Mouse (Mus musculus) forebrain, embryonic 14.5 days (tissue): ENCODE results near the gene Acadm. TPM values are rescaled to one million over a fixed set of nuclear protein-coding genes. Genes with fewer than 3 reads are reported as not detected.
A peak's percentile ranks its signal among the peaks of the same experiment; 100 is the strongest.

ENCODE experiments used
- ATAC-seq: fragments of 200-750 bp; cut with Nextera tagmentation; 2 replicates; pipeline ENCODE4 v1.8.0; 2017; ENCODE audit warnings: mild to moderate bottlenecking, moderate library complexity
- DNase-seq: peaks from one replicate; pipeline ENCODE4 v3.0.0-alpha.2; 2015; ENCODE audit warnings: low spot score
- H3K27ac ChIP-seq: fragments of 300-500 bp; sonication (generic); 2 replicates; pipeline ENCODE4 v1.5.1; 2014; ENCODE audit warnings: low read depth, mild to moderate bottlenecking, control low read depth, low read length, moderate library complexity
- H3K27me3 ChIP-seq: fragments of 300-500 bp; sonication (generic); replicated peaks from 2 replicates; pipeline ENCODE4 v1.6.1; 2014; ENCODE audit warnings: low read length, control low read depth, mixed read lengths; ENCODE audit not compliant: control insufficient read depth, insufficient read depth
- H3K36me3 ChIP-seq: fragments of 300-500 bp; sonication (generic); 2 replicates; pipeline ENCODE4 v1.6.1; 2014; ENCODE audit warnings: low read length, control low read depth; ENCODE audit not compliant: control insufficient read depth, insufficient read depth
- H3K4me1 ChIP-seq: fragments of 300-500 bp; sonication (generic); 2 replicates; pipeline ENCODE4 v1.6.1; 2014; ENCODE audit warnings: antibody characterized with exemption, low read length, control low read depth; ENCODE audit not compliant: control insufficient read depth, insufficient read depth
- H3K4me2 ChIP-seq: fragments of 300-500 bp; sonication (generic); 2 replicates; pipeline ENCODE4 v1.6.1; 2014; ENCODE audit warnings: mild to moderate bottlenecking, control low read depth, low read length
- H3K4me3 ChIP-seq: fragments of 300-500 bp; sonication (generic); 2 replicates; pipeline ENCODE4 v1.5.1; 2014; ENCODE audit warnings: low read depth, low read length, control low read depth
- H3K9ac ChIP-seq: fragments of 300-500 bp; sonication (generic); 2 replicates; pipeline ENCODE4 v1.6.1; 2014; ENCODE audit warnings: mild to moderate bottlenecking, low read length, control low read depth, moderate library complexity
- H3K9me3 ChIP-seq: fragments of 300-500 bp; sonication (generic); replicated peaks from 2 replicates; pipeline ENCODE4 v1.6.1; 2016; ENCODE audit warnings: low read length, control low read depth, mixed read lengths; ENCODE audit not compliant: control insufficient read depth
- WGBS: fragments of 180-500 bp; shearing (Covaris S2); extraction: QIAGEN DNeasy Blood & Tissue Kit; methylation state at CpG from one replicate; pipeline ENCODE4 v1.1.7; 2014; 5-methylcytosine and 5-hydroxymethylcytosine counted together
- polyA plus RNA-seq: library from polyadenylated mRNA; unstranded; fragments of >200 nt; fragmentation: Nextera tagmentation; extraction: Ambion mirVana; gene quantifications from 2 replicates; pipeline ENCODE4 v1.2.1, GENCODE M21; 2014

Acadm gene
- polyA plus RNA-seq, 1 experiment from 2014 or later: 42.1 TPM

DNA sequence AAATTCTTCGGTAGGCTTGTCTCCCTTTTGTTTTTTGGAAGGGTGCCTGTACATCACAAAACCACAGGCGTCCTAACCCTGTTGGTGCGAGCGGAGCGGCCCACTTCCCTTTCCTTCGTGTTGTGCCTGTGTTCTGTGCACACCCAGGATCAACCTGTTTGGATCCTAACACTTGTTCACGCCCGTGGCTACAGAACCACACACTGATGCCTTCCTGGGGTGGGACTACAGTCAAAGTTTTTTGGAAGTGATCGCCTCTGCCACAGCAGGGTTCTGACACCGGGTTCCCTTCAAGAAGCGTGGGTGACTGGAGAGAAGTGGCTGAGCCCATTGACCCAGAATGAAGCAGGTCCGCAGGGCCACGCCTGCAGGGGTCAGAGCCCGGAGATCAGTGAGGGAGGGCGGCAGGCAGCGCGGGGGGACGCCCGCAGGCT, 514 bp downstream of the Acadm start:
- peak overlapping the region; percentile 44; the same call in 1 of the 2 replicates for H3K27ac ChIP-seq
- 0% methylated on average over 19 of the region's 19 CpGs for WGBS
- ATAC-seq: peak; percentile 57

GRCm38 (mm10) chr3:153943003-153943640, 1.3 kb downstream of the Acadm start:
- Histone ChIP-seq H3K36me3 (peaks cover 9% of the 10 kb centered on the region; the same call in 1 of the 2 replicates), H3K4me2 (peak overlapping the region; percentile 75), H3K27ac (no peak overlapping the region), H3K27me3 (no peaks in the 10 kb centered on the region), H3K4me3 (peak overlapping the region; percentile 60), H3K9me3 (no peaks in the 10 kb centered on the region), H3K9ac (no peak overlapping the region), H3K4me1 (peaks cover 12% of the 10 kb centered on the region)
- ATAC-seq (no peak), DNase-seq (peak; percentile 61)
- 19% methylated on average over 12 of the region's 12 CpGs for WGBS

More for the DNA sequence above, 514 bp downstream of the Acadm start:
- H3K36me3 ChIP-seq: peaks cover 5% of the 10 kb centered on the region; the same call in 1 of the 2 replicates
- peak overlapping the region; percentile 75 for H3K4me2 ChIP-seq
- H3K4me3 ChIP-seq: peak overlapping the region; percentile 60
- H3K9ac ChIP-seq: peak overlapping the region; percentile 76
- no peaks in the 10 kb centered on the region for H3K9me3 ChIP-seq
- no peaks in the 10 kb centered on the region for H3K27me3 ChIP-seq
- DNase-seq: peak; percentile 45
- H3K4me1 ChIP-seq: peaks cover 12% of the 10 kb centered on the region

GRCm38 (mm10) chr3:153941613-153942012, 2.8 kb downstream of the Acadm start:
- DNase-seq (no peak), ATAC-seq (no peak)
- Histone ChIP-seq H3K27me3 (no peaks in the 10 kb centered on the region), H3K9ac (no peak overlapping the region), H3K9me3 (no peaks in the 10 kb centered on the region), H3K36me3 (peaks cover 12% of the 10 kb centered on the region; the same call in 1 of the 2 replicates), H3K4me1 (peaks cover 12% of the 10 kb centered on the region), H3K4me3 (no peak overlapping the region), H3K27ac (no peak overlapping the region), H3K4me2 (no peak overlapping the region)
- WGBS: 96% methylated on average over 13 of the region's 13 CpGs

DNA sequence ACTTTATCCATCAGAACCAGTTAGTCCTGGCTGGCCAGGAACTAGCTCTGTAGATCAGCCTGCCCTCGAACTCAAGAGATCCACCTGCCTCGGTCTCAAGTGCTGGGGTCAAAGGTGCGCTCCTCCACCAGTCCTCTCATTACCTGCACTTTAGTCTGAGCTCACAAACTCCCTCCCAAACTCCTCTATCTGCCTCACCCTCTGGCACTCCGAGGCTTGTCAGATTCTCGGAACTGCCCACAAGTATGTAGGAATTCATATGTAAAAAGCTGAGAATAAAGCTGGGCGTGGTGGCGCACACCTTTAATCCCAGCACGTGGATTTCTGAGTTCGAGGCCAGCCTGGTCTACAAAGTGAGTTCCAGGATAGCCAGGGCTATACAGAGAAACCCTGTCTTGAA, 3.9 kb downstream of the Acadm start:
- peaks cover 16% of the 10 kb centered on the region; the same call in 1 of the 2 replicates for H3K36me3 ChIP-seq
- H3K9me3 ChIP-seq: no peaks in the 10 kb centered on the region
- 92% methylated on average over 9 of the region's 9 CpGs for WGBS
- H3K4me2 ChIP-seq: no peak overlapping the region
- H3K4me3 ChIP-seq: no peak overlapping the region
- H3K27ac ChIP-seq: no peak overlapping the region
- H3K4me1 ChIP-seq: peaks cover 12% of the 10 kb centered on the region
- no peak overlapping the region for H3K9ac ChIP-seq
- DNase-seq (no peak), ATAC-seq (no peak)
- no peaks in the 10 kb centered on the region for H3K27me3 ChIP-seq

DNA sequence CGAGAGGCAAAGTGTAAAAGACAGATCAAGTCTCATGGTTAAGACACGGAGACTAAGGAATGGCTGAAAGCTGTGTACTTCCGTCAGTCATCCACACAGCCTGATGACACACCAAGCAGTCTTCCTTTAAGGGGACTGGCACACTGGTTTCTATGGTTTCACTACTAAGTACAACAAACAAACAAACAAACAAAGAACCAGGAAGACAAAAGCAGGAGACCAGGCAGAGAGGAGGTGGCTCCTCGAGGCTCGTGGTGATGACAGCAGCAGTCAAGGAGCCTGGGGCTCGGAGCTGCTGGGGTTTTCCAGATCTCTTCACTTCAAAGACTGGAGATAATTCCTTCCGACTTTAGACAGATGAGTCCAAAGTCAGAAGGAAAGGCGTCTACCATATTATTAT, 4.4 kb downstream of the Acadm start:
- 87% methylated on average over 8 of the region's 8 CpGs for WGBS
- H3K4me2 ChIP-seq: no peak overlapping the region
- H3K9me3 ChIP-seq: no peaks in the 10 kb centered on the region
- no peak overlapping the region for H3K4me3 ChIP-seq
- no peak overlapping the region for H3K9ac ChIP-seq
- peaks cover 11% of the 10 kb centered on the region for H3K4me1 ChIP-seq
- ATAC-seq (no peak), DNase-seq (no peak)
- H3K27me3 ChIP-seq: no peaks in the 10 kb centered on the region
- no peak overlapping the region for H3K27ac ChIP-seq
- H3K36me3 ChIP-seq: peaks cover 16% of the 10 kb centered on the region; the same call in 1 of the 2 replicates

DNA sequence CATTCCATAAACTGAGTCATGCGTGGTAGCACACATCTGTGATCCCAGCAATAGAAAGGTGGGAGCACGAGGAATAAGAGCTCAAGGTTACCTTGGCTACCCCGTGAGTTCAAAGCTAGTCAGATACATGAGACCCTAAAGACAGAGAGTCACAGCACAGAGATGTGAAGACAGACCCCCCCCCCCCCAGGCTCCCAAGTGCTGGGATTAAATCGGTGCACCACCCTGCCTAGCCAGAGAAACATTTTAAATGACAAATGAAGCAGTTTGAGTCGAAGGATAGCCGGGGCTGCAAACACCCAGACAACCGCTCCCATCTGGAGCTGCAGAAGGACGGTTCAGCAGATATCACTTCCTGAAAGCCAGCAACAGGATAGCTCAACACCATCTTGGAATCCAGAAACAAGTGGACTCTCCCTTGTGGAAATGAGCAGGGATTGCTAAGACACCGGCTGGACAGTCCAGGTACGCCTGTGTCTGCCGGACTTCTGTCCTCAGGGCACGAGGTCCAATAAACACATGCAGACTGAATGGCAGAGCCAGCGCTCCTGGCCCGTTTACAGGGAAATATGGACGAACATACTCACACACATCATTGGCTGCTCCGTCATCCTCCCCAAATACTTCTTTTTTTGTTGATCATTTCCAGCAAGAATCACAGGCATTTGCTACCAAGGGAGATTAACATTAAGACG, 7.2 kb downstream of the Acadm start:
- DNase-seq (no peak), ATAC-seq (no peak)
- H3K27ac ChIP-seq: no peak overlapping the region
- no peak overlapping the region for H3K4me2 ChIP-seq
- H3K9me3 ChIP-seq: no peaks in the 10 kb centered on the region
- no peaks in the 10 kb centered on the region for H3K27me3 ChIP-seq
- WGBS: 92% methylated on average over 17 of the region's 17 CpGs
- H3K4me3 ChIP-seq: no peak overlapping the region
- H3K9ac ChIP-seq: no peak overlapping the region
- H3K36me3 ChIP-seq: peaks cover 21% of the 10 kb centered on the region
- H3K4me1 ChIP-seq: no peaks in the 10 kb centered on the region

- ATAC-seq: no peak
- Histone ChIP-seq H3K4me3 (no peak overlapping the region), H3K9ac (no peak overlapping the region), H3K4me1 (no peaks in the 10 kb centered on the region), H3K27ac (no peak overlapping the region), H3K36me3 (peaks cover 18% of the 10 kb centered on the region; the same call in 1 of the 2 replicates), H3K4me2 (no peak overlapping the region), H3K9me3 (no peaks in the 10 kb centered on the region), H3K27me3 (no peaks in the 10 kb centered on the region)
- WGBS: 93% methylated on average over 9 of the region's 9 CpGs
- no peak for DNase-seq
Measured at GRCm38 (mm10) chr3:153935878-153936277, 8.6 kb downstream of the Acadm start.

GRCm38 (mm10) chr3:153932461-153932860, 12.0 kb downstream of the Acadm start:
- Histone ChIP-seq H3K4me1 (no peaks in the 10 kb centered on the region), H3K4me2 (no peak overlapping the region), H3K27ac (no peak overlapping the region), H3K36me3 (peaks cover 24% of the 10 kb centered on the region; the same call in 1 of the 2 replicates), H3K4me3 (no peak overlapping the region), H3K27me3 (no peaks in the 10 kb centered on the region), H3K9me3 (no peaks in the 10 kb centered on the region), H3K9ac (no peak overlapping the region)
- 91% methylated on average over 5 of the region's 5 CpGs for WGBS
- ATAC-seq: no peak
- DNase-seq: no peak

GRCm38 (mm10) chr3:153929526-153929925, 14.9 kb downstream of the Acadm start:
- no peaks in the 10 kb centered on the region for H3K4me1 ChIP-seq
- no peak for ATAC-seq
- H3K9ac ChIP-seq: no peak overlapping the region
- WGBS: 96% methylated on average over 11 of the region's 11 CpGs
- peaks cover 23% of the 10 kb centered on the region for H3K36me3 ChIP-seq
- no peaks in the 10 kb centered on the region for H3K9me3 ChIP-seq
- H3K4me3 ChIP-seq: no peak overlapping the region
- no peak for DNase-seq
- no peak overlapping the region for H3K4me2 ChIP-seq
- no peaks in the 10 kb centered on the region for H3K27me3 ChIP-seq
- H3K27ac ChIP-seq: no peak overlapping the region
